Comparison of ENCODE assay signal across 8 mouse cellular contexts in genomic region chr12:81844981-81845380, GRCm38 (mm10). TPM values are rescaled to one million over a fixed set of nuclear protein-coding genes. Genes with fewer than 3 reads are reported as not detected.
A peak's percentile ranks its signal among the peaks of the same experiment; 100 is the strongest.
DNase-seq lines count a peak whose midpoint lies in the region; ATAC-seq and TF ChIP-seq lines count a peak whose summit lies in the region.

No protein-coding gene starts in this region.

- ATAC-seq in liver, embryonic 15.5 days (ENCODE audit: insufficient read depth), result no peak
- no peak for ATAC-seq in stomach, embryonic 14.5 days (ENCODE audit: insufficient number of reproducible peaks, insufficient read depth, low FRiP score, low read depth)

- no peak overlapping the region for H3K9ac ChIP-seq in liver, embryonic 15.5 days
- no peak overlapping the region for H3K9ac ChIP-seq in stomach, embryonic 14.5 days (replicated peaks; ENCODE audit: low read depth, low read length)

- TF ChIP-seq POLR2A in kidney, adult 2 months (IDR thresholded peaks at IDR 0.05; ENCODE audit: low read depth, low read length), result no peak
- TF ChIP-seq POLR2A in brain, embryonic 14.5 days (IDR thresholded peaks at IDR 0.05; ENCODE audit: borderline replicate concordance, extremely low read depth, insufficient read depth, insufficient read length, poor library complexity, severe bottlenecking), result no peak

- H3K4me3 ChIP-seq in kidney, adult 2 months (ENCODE audit: insufficient read depth, low read depth, low read length), result peak overlapping the region; percentile 24; the same call in 1 of the 2 replicates
- peak overlapping the region; percentile 36 for H3K4me3 ChIP-seq in hindbrain, embryonic 10.5 days
- no peak overlapping the region for H3K4me3 ChIP-seq in liver, embryonic 15.5 days (replicated peaks)
- no peak overlapping the region for H3K4me3 ChIP-seq in stomach, embryonic 14.5 days (ENCODE audit: low read depth, low read length)

- WGBS in kidney, adult 2 months, result 9% methylated on average over 14 of the region's 14 CpGs
- WGBS in hindbrain, embryonic 10.5 days, result 18% methylated on average over 14 of the region's 14 CpGs
- WGBS in liver, embryonic 15.5 days (ENCODE audit: insufficient replicate concordance), result 5% methylated on average over 14 of the region's 14 CpGs
- WGBS in stomach, embryonic 14.5 days, result 16% methylated on average over 14 of the region's 14 CpGs

- H3K27me3 ChIP-seq in kidney, adult 2 months (replicated peaks; ENCODE audit: control insufficient read depth, insufficient read depth, low read length), result no peaks in the 10 kb centered on the region
- H3K27me3 ChIP-seq in hindbrain, embryonic 10.5 days (ENCODE audit: insufficient read depth, poor library complexity, severe bottlenecking), result peaks cover 20% of the 10 kb centered on the region
- H3K27me3 ChIP-seq in liver, embryonic 15.5 days, result peaks cover 23% of the 10 kb centered on the region
- no peaks in the 10 kb centered on the region for H3K27me3 ChIP-seq in stomach, embryonic 14.5 days (ENCODE audit: control insufficient read depth, insufficient read depth, low read length)

- H3K36me3 ChIP-seq in kidney, adult 2 months (ENCODE audit: control insufficient read depth, insufficient read depth, low read length), result no peaks in the 10 kb centered on the region
- no peaks in the 10 kb centered on the region for H3K36me3 ChIP-seq in hindbrain, embryonic 10.5 days
- H3K36me3 ChIP-seq in liver, embryonic 15.5 days (replicated peaks), result no peaks in the 10 kb centered on the region
- H3K36me3 ChIP-seq in stomach, embryonic 14.5 days (ENCODE audit: control insufficient read depth, insufficient read depth, low read length), result no peaks in the 10 kb centered on the region

- H3K4me2 ChIP-seq in liver, embryonic 15.5 days, result peak overlapping the region; percentile 37
- peak overlapping the region; percentile 17 for H3K4me2 ChIP-seq in stomach, embryonic 14.5 days (replicated peaks; ENCODE audit: low read depth, low read length)

- H3K27ac ChIP-seq in kidney, adult 2 months (ENCODE audit: insufficient read depth, low read depth, low read length), result no peak overlapping the region
- H3K27ac ChIP-seq in hindbrain, embryonic 10.5 days, result 0 out of 2 replicates have a peak overlapping the region, but pooled peaks have one; percentile 12
- H3K27ac ChIP-seq in liver, embryonic 15.5 days (replicated peaks), result no peak overlapping the region
- H3K27ac ChIP-seq in stomach, embryonic 14.5 days (ENCODE audit: low read length), result no peak overlapping the region

- H3K4me1 ChIP-seq in kidney, adult 2 months (ENCODE audit: control insufficient read depth, insufficient read depth, low read length), result no peaks in the 10 kb centered on the region
- H3K4me1 ChIP-seq in hindbrain, embryonic 10.5 days (replicated peaks), result peaks cover 20% of the 10 kb centered on the region
- no peaks in the 10 kb centered on the region for H3K4me1 ChIP-seq in liver, embryonic 15.5 days (replicated peaks)
- H3K4me1 ChIP-seq in stomach, embryonic 14.5 days (ENCODE audit: control insufficient read depth, insufficient read depth, low read length), result 0 out of 2 replicates have a peak, but pooled peaks cover 4% of the 10 kb centered on the region

- TF ChIP-seq CTCF in kidney, adult 2 months (conservative IDR thresholded peaks at IDR 0.05; ENCODE audit: insufficient read depth, insufficient read length, low read depth, low read length), result no peak
- no peak for TF ChIP-seq CTCF in brain, embryonic 14.5 days (IDR thresholded peaks at IDR 0.05; ENCODE audit: borderline replicate concordance, extremely low read depth, insufficient read depth, insufficient read length)

- H3K9me3 ChIP-seq in hindbrain, embryonic 10.5 days, result no peaks in the 10 kb centered on the region
- H3K9me3 ChIP-seq in liver, embryonic 15.5 days (replicated peaks), result no peaks in the 10 kb centered on the region
- no peaks in the 10 kb centered on the region for H3K9me3 ChIP-seq in stomach, embryonic 14.5 days (ENCODE audit: control insufficient read depth, low read depth, low read length)

- peak; percentile 6 for DNase-seq in kidney, adult 2 months
- no peak for DNase-seq in kidney, adult 18-20 months
- peak; percentile 70 for DNase-seq in brain, embryonic 14.5 days (ENCODE audit: low read depth)
- DNase-seq in hindbrain, embryonic 10.5 days (ENCODE audit: low spot score), result peak; percentile 35
- no peak for DNase-seq in cerebellum, adult 11 months
- no peak for DNase-seq in urinary bladder, adult 2 months (ENCODE audit: low spot score)

RNA-seq across cellular contexts. Expression of gene Pcnx, which starts 14.8 kb away (rescaled TPM):
- polyA plus RNA-seq in kidney, adult 2 months (2012; rRNA removed), result 23.8 and 27.3 TPM in 2 replicates
- 34.2 and 46.3 TPM in 2 replicates for polyA plus RNA-seq in brain, embryonic 14.5 days (2012; rRNA removed)
- polyA plus RNA-seq in hindbrain, embryonic 10.5 days (2016; fragmentation: Nextera tagmentation; extraction: Ambion mirVana), result 8.9 and 9.0 TPM in 2 replicates
- 1.0 and 1.3 TPM in 2 replicates for polyA plus RNA-seq in liver, embryonic 15.5 days (2015; fragmentation: Nextera tagmentation; extraction: Ambion mirVana)
- 17.4 and 22.6 TPM in 2 replicates for polyA plus RNA-seq in stomach, embryonic 14.5 days (2014; fragmentation: Nextera tagmentation; extraction: Ambion mirVana)
- polyA plus RNA-seq in urinary bladder, adult 2 months (2012; rRNA removed), result 23.3 and 35.3 TPM in 2 replicates

Comparison
In these comparisons a context has a peak if more than half of its experiments do, and no peak if none do; other contexts are left out.
1. DNase-seq: peak in kidney, adult 2 months (single experiment), brain, embryonic 14.5 days (single experiment) and hindbrain, embryonic 10.5 days (single experiment); none in kidney, adult 18-20 months (single experiment), cerebellum, adult 11 months (single experiment) and urinary bladder, adult 2 months (single experiment).
2. H3K4me3 ChIP-seq: peak in kidney, adult 2 months (single experiment) and hindbrain, embryonic 10.5 days (single experiment); none in liver, embryonic 15.5 days (single experiment) and stomach, embryonic 14.5 days (single experiment).